Mouse (Mus musculus) thymus, adult 2 months (tissue): Measurements from ENCODE around the gene Dbp. TPM values are rescaled to one million over a fixed set of nuclear protein-coding genes. Genes with fewer than 3 reads are reported as not detected.
"Not testable (repeated sequence)": the region's sequence is repeated elsewhere in the genome, so short reads cannot be mapped to it uniquely, and the experiment has no call there.

Experiments used
- DNase-seq: peaks from one replicate; pipeline ENCODE4 v3.0.0; 2021
- H3K27ac ChIP-seq: fragments of 200-500 bp; 2 replicates; pipeline ENCODE4 v1.5.1; 2012; ENCODE audit warnings: low read length, control low read depth; ENCODE audit not compliant: control insufficient read depth, insufficient read depth
- H3K27me3 ChIP-seq: fragments of 200-500 bp; 2 replicates; pipeline ENCODE4 v1.6.1; 2012; ENCODE audit warnings: mild to moderate bottlenecking, low read length, moderate library complexity, mixed read lengths; ENCODE audit not compliant: control insufficient read depth, insufficient read depth
- H3K36me3 ChIP-seq: fragments of 200-500 bp; 2 replicates; pipeline ENCODE4 v1.6.1; 2012; ENCODE audit warnings: mild to moderate bottlenecking, low read length, moderate library complexity; ENCODE audit not compliant: control insufficient read depth, insufficient read depth
- H3K4me1 ChIP-seq: fragments of 200-500 bp; replicated peaks from 2 replicates; pipeline ENCODE4 v1.6.1; 2012; ENCODE audit warnings: low read length; ENCODE audit not compliant: control insufficient read depth, insufficient read depth
- H3K4me3 ChIP-seq: fragments of 200-500 bp; 2 replicates; pipeline ENCODE4 v1.5.1; 2012; ENCODE audit warnings: mild to moderate bottlenecking, low read length, control low read depth, moderate library complexity; ENCODE audit not compliant: control insufficient read depth, insufficient read depth
- CTCF ChIP-seq: fragments of 200-500 bp; IDR thresholded peaks from 2 replicates; pipeline ENCODE4 v1.5.1; 2012; ENCODE audit warnings: mild to moderate bottlenecking, control low read depth, low read length, moderate library complexity, borderline replicate concordance; ENCODE audit not compliant: control insufficient read depth, poor library complexity, insufficient read depth; ENCODE audit errors: extremely low read depth
- POLR2A ChIP-seq: fragments of 200-500 bp; IDR thresholded peaks from 2 replicates; pipeline ENCODE4 v1.6.1; 2012; ENCODE audit warnings: mild to moderate bottlenecking, low read length, control low read depth, moderate library complexity; ENCODE audit not compliant: control insufficient read depth, poor library complexity, insufficient read depth; ENCODE audit errors: extremely low read depth
- WGBS: fragments of 180-500 bp; shearing (Covaris S2); methylation state at CpG from one replicate; pipeline ENCODE4 v1.1.7; 2018; 5-methylcytosine and 5-hydroxymethylcytosine counted together
- polyA plus RNA-seq: library from polyadenylated mRNA; depleted of rRNA; stranded (reverse); fragments of >200 nt; gene quantifications from 2 replicates; pipeline ENCODE4 v1.2.3, GENCODE M21; 2012; rRNA removed

The Dbp gene
- 28.2 and 31.3 TPM in 2 replicates for polyA plus RNA-seq

GRCm38 (mm10) chr7:45704730-45705442, at the start of gene Dbp:
Gene Dbp (plus strand): TSS chr7:45705088.
- H3K4me3 ChIP-seq, result peak within 1 kb of the TSS; percentile 53
- peak; percentile 99 for DNase-seq
- H3K4me1 ChIP-seq, result peaks cover 50% of the 10 kb centered on the region
- TF ChIP-seq CTCF, result no peak; the same call in 1 of the 2 replicates
- peak; percentile 76 for TF ChIP-seq POLR2A
- WGBS, result under 1% methylated on average over 36 of the region's 36 CpGs
- H3K27me3 ChIP-seq, result peaks cover 8% of the 10 kb centered on the region; the same call in 1 of the 2 replicates
- peak within 1 kb of the TSS; percentile 57 for H3K27ac ChIP-seq
- no peaks in the 10 kb centered on the region for H3K36me3 ChIP-seq

- TF ChIP-seq POLR2A (no peak), CTCF (no peak)
- no peak overlapping the region for H3K27ac ChIP-seq
- 65% methylated on average over 11 of the region's 11 CpGs for WGBS
Observed at GRCm38 (mm10) chr7:45660746-45661478, 44.0 kb upstream of the Dbp start.

GRCm38 (mm10) chr7:45661702-45662101, 43.2 kb upstream of the Dbp start:
- 94% methylated on average over 6 of the region's 6 CpGs for WGBS
- H3K4me1 ChIP-seq, DNase-seq, H3K27ac ChIP-seq, H3K36me3 ChIP-seq, H3K4me3 ChIP-seq, H3K27me3 ChIP-seq: not testable (repeated sequence)

More at GRCm38 (mm10) chr7:45660746-45661478, 44.0 kb upstream of the Dbp start:
- Histone ChIP-seq H3K4me3 (no peak overlapping the region), H3K4me1 (no peaks in the 10 kb centered on the region), H3K36me3 (no peaks in the 10 kb centered on the region), H3K27me3 (no peaks in the 10 kb centered on the region)
- DNase-seq, result no peak

- no peak for DNase-seq
- WGBS, result 78% methylated on average over 13 of the region's 13 CpGs
- Histone ChIP-seq H3K4me1 (no peaks in the 10 kb centered on the region), H3K27me3 (no peaks in the 10 kb centered on the region), H3K36me3 (no peaks in the 10 kb centered on the region), H3K4me3 (no peak overlapping the region), H3K27ac (no peak overlapping the region)
- TF ChIP-seq POLR2A (no peak), CTCF (no peak)
Observed at GRCm38 (mm10) chr7:45665303-45666138, 39.4 kb upstream of the Dbp start.

GRCm38 (mm10) chr7:45666161-45666560, 38.7 kb upstream of the Dbp start, which contains the start of gene Fut2:
Gene Fut2 (minus strand): TSS chr7:45666394.
- H3K36me3 ChIP-seq, result no peaks in the 10 kb centered on the region
- 83% methylated on average over 7 of the region's 7 CpGs for WGBS
- no peaks in the 10 kb centered on the region for H3K27me3 ChIP-seq
- no peak for TF ChIP-seq POLR2A
- TF ChIP-seq CTCF, result no peak
- DNase-seq, result no peak
- no peak within 1 kb of the TSS for H3K4me3 ChIP-seq
- no peak within 1 kb of the TSS for H3K27ac ChIP-seq
- H3K4me1 ChIP-seq, result no peaks in the 10 kb centered on the region

GRCm38 (mm10) chr7:45667761-45668160, 37.1 kb upstream of the Dbp start:
- 89% methylated on average over 14 of the region's 14 CpGs for WGBS
- H3K27me3 ChIP-seq, result no peaks in the 10 kb centered on the region
- no peak overlapping the region for H3K27ac ChIP-seq
- TF ChIP-seq POLR2A (no peak), CTCF (no peak)
- no peaks in the 10 kb centered on the region for H3K4me1 ChIP-seq
- no peak overlapping the region for H3K4me3 ChIP-seq
- DNase-seq, result no peak
- no peaks in the 10 kb centered on the region for H3K36me3 ChIP-seq
